Mouse (Mus musculus): ENCODE data around the gene Rps6kl1. TPM values are rescaled to one million over a fixed set of nuclear protein-coding genes. Genes with fewer than 3 reads are reported as not detected.

The Rps6kl1 gene
- total and polyA plus RNA-seq, 3 experiments: 2.3 to 3.4 (median 2.4) TPM

DNA sequence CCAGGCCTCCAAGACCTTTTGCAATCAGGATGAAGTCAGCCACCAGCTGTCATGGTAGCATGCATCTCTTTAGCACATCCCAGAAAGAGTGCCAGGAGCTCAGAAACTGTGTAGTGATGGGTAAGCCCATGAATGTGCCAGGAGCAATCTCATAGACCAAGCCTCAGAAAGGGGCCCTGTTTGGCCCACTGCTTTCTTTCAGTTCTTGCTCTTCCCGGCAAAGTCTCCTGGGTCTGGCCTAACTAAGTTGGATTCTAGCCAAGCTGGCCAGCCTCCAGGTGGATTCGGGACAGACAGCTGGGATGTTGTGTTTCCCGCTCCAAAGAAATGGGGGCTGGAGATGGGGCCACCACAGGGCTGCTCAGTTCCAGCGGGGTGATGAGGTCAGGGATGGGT is 43.6 kb upstream of the Rps6kl1 start:
- peak; percentile 88 to 90 for DNase-seq
- Histone ChIP-seq H3K27ac (peak overlapping the region; percentile 75), H3K9ac (ENCODE audit: low read depth, low read length) (no peak overlapping the region), H3K4me1 (ENCODE audit: control insufficient read depth, insufficient read depth, low read length) (peaks cover 25% of the 10 kb centered on the region), H3K79me2 (replicated peaks; ENCODE audit: control insufficient read depth, insufficient read depth, low read length) (no peaks in the 10 kb centered on the region), H3K27me3 (ENCODE audit: control insufficient read depth, insufficient read depth, low read length) (no peaks in the 10 kb centered on the region), H3K4me3 (no peak overlapping the region), H3K36me3 (ENCODE audit: control insufficient read depth, insufficient read depth, low read length) (no peaks in the 10 kb centered on the region)
- TF ChIP-seq POLR2A (IDR thresholded peaks at IDR 0.05; ENCODE audit: insufficient read depth, low read depth, low read length): no peak
- no peak for TF ChIP-seq CTCF (IDR thresholded peaks at IDR 0.05)
- TF ChIP-seq EP300 (IDR thresholded peaks at IDR 0.05; ENCODE audit: insufficient read depth, low read depth, low read length): no peak
- WGBS: 17% methylated on average over 4 of the region's 4 CpGs
- intact Hi-C loops (cut with DNase I): loop anchor here (5.0 kb wide), 1 partner anchor 37 kb away; no protein-coding TSS in a partner anchor

GRCm38 (mm10) chr12:85193923-85194622 is 43.0 kb upstream of the Rps6kl1 start:
- peaks cover 25% of the 10 kb centered on the region for H3K4me1 ChIP-seq (ENCODE audit: control insufficient read depth, insufficient read depth, low read length)
- H3K9ac ChIP-seq (ENCODE audit: low read depth, low read length): no peak overlapping the region
- no peak overlapping the region for H3K4me3 ChIP-seq
- peak overlapping the region; percentile 75 for H3K27ac ChIP-seq
- no peaks in the 10 kb centered on the region for H3K36me3 ChIP-seq (ENCODE audit: control insufficient read depth, insufficient read depth, low read length)
- intact Hi-C loops (cut with DNase I): loop anchor here (5.0 kb wide), 1 partner anchor 37 kb away; no protein-coding TSS in a partner anchor
- WGBS: 75% methylated on average over 11 of the region's 11 CpGs
- no peak for TF ChIP-seq EP300 (IDR thresholded peaks at IDR 0.05; ENCODE audit: insufficient read depth, low read depth, low read length)
- TF ChIP-seq POLR2A (IDR thresholded peaks at IDR 0.05; ENCODE audit: insufficient read depth, low read depth, low read length): no peak
- TF ChIP-seq CTCF (IDR thresholded peaks at IDR 0.05): no peak
- DNase-seq: no peak
- no peaks in the 10 kb centered on the region for H3K27me3 ChIP-seq (ENCODE audit: control insufficient read depth, insufficient read depth, low read length)
- no peaks in the 10 kb centered on the region for H3K79me2 ChIP-seq (replicated peaks; ENCODE audit: control insufficient read depth, insufficient read depth, low read length)

GRCm38 (mm10) chr12:85193146-85193545 is 42.1 kb upstream of the Rps6kl1 start:
- Histone ChIP-seq H3K27me3 (ENCODE audit: control insufficient read depth, insufficient read depth, low read length) (no peaks in the 10 kb centered on the region), H3K4me1 (ENCODE audit: control insufficient read depth, insufficient read depth, low read length) (peaks cover 25% of the 10 kb centered on the region), H3K9ac (ENCODE audit: low read depth, low read length) (no peak overlapping the region), H3K36me3 (ENCODE audit: control insufficient read depth, insufficient read depth, low read length) (no peaks in the 10 kb centered on the region), H3K4me3 (no peak overlapping the region), H3K79me2 (replicated peaks; ENCODE audit: control insufficient read depth, insufficient read depth, low read length) (no peaks in the 10 kb centered on the region), H3K27ac (peak overlapping the region; percentile 34; the same call in 1 of the 2 replicates)
- 83% methylated on average over 10 of the region's 10 CpGs for WGBS
- intact Hi-C loops (cut with DNase I): loop anchor here (5.0 kb wide), 1 partner anchor 36 kb away; no protein-coding TSS in a partner anchor
- TF ChIP-seq POLR2A (IDR thresholded peaks at IDR 0.05; ENCODE audit: insufficient read depth, low read depth, low read length) (no peak), CTCF (IDR thresholded peaks at IDR 0.05) (no peak), EP300 (IDR thresholded peaks at IDR 0.05; ENCODE audit: insufficient read depth, low read depth, low read length) (no peak)
- no peak for DNase-seq

DNA sequence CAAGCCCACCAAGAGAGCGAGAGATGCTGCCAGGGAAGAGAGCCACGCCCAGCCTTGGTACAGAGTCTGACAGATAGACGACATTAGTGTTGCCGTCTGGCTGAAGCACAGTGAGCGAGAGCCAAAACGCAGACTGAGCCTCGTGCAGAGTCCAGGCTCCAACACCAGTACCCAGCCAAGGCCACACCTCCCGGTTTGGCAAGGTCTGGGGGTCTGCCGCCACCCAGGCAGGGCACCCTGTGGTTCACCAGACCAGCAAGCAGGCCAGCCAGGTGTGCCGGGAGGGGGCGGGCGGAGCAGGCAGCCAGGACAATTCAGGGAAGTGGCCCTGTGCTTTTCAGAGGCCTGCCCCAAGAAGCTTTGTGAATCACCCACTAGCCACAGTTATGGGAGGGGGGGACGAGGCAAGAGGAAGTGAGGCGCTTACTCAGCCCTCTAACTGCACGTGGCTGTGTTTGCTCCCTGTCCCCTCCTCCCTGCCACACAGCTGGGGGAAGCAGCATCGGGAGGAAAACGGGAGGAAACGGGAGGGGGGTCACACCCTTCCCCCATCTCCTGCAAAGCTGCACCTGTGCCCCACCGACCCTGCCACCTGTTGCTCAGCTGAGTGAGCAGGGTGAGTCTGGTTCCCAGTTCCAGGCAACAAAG is 41.5 kb upstream of the Rps6kl1 start:
- H3K36me3 ChIP-seq (ENCODE audit: control insufficient read depth, insufficient read depth, low read length): no peaks in the 10 kb centered on the region
- H3K79me2 ChIP-seq (replicated peaks; ENCODE audit: control insufficient read depth, insufficient read depth, low read length): no peaks in the 10 kb centered on the region
- H3K4me1 ChIP-seq (ENCODE audit: control insufficient read depth, insufficient read depth, low read length): peaks cover 25% of the 10 kb centered on the region
- peak overlapping the region; percentile 38; the same call in 1 of the 2 replicates for H3K27ac ChIP-seq
- no peak overlapping the region for H3K4me3 ChIP-seq
- TF ChIP-seq CTCF (IDR thresholded peaks at IDR 0.05) (no peak), EP300 (IDR thresholded peaks at IDR 0.05; ENCODE audit: insufficient read depth, low read depth, low read length) (0 out of 2 replicates have a peak, but pooled peaks have one; percentile 32), POLR2A (IDR thresholded peaks at IDR 0.05; ENCODE audit: insufficient read depth, low read depth, low read length) (0 out of 2 replicates have a peak, but pooled peaks have one; percentile 10)
- H3K27me3 ChIP-seq (ENCODE audit: control insufficient read depth, insufficient read depth, low read length): no peaks in the 10 kb centered on the region
- intact Hi-C loops (cut with DNase I): loop anchor here (5.0 kb wide), 1 partner anchor 35 kb away; no protein-coding TSS in a partner anchor
- peak; percentile 66 to 74 for DNase-seq
- 25% methylated on average over 19 of the region's 19 CpGs for WGBS
- H3K9ac ChIP-seq (ENCODE audit: low read depth, low read length): peak overlapping the region; percentile 18; the same call in 1 of the 2 replicates

DNA sequence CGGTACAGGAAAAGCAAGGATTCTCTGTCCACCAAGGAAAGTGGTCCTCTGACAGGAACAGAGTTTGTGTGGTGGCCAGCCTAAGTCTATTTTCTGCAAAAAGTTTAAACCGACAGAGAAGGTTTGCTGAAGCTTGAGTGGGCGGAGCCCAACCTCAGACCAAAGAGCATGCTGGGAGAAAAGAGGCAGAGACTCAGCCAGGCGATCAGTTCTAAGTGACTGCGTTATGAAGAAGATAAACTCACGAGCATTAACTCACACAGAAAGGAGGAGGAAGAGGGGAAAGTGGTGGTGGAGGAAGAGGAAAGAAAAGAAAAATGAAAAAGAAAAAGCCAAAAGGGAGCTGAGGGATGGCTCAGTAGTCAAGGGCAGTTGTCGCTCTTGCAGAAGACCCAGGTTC is 39.2 kb upstream of the Rps6kl1 start:
- TF ChIP-seq EP300 (IDR thresholded peaks at IDR 0.05; ENCODE audit: insufficient read depth, low read depth, low read length) (no peak), POLR2A (IDR thresholded peaks at IDR 0.05; ENCODE audit: insufficient read depth, low read depth, low read length) (no peak)
- intact Hi-C loops (cut with DNase I): loop anchor here (5.0 kb wide), 1 partner anchor 33 kb away; no protein-coding TSS in a partner anchor
- Histone ChIP-seq H3K36me3 (ENCODE audit: control insufficient read depth, insufficient read depth, low read length) (no peaks in the 10 kb centered on the region), H3K27me3 (ENCODE audit: control insufficient read depth, insufficient read depth, low read length) (no peaks in the 10 kb centered on the region), H3K4me1 (ENCODE audit: control insufficient read depth, insufficient read depth, low read length) (peaks cover 23% of the 10 kb centered on the region), H3K4me3 (no peak overlapping the region), H3K27ac (no peak overlapping the region), H3K79me2 (replicated peaks; ENCODE audit: control insufficient read depth, insufficient read depth, low read length) (no peaks in the 10 kb centered on the region), H3K9ac (ENCODE audit: low read depth, low read length) (no peak overlapping the region)
- no peak for DNase-seq
- 87% methylated on average over 7 of the region's 7 CpGs for WGBS
